Mouse (Mus musculus) kidney, adult 2 months (tissue): ENCODE measurements at regions not wholly inside any gene's neighbourhood (a gene's known extent, or its start where the extent isn't known, plus 50 kb on each side); places are given as distances from the start of the nearest gene placed in this dataset.

ENCODE experiments used
- DNase-seq: peaks from one replicate; pipeline ENCODE4 v3.0.0; 2021
- H3K27ac ChIP-seq: fragments of 200-500 bp; 2 replicates; pipeline ENCODE4 v1.5.1; 2012; ENCODE audit warnings: low read depth, low read length, control low read depth, inconsistent platforms; ENCODE audit not compliant: insufficient read depth
- H3K27me3 ChIP-seq: fragments of 200-500 bp; replicated peaks from 2 replicates; pipeline ENCODE4 v1.6.1; 2012; ENCODE audit warnings: mild to moderate bottlenecking, moderate library complexity, low read length, inconsistent platforms; ENCODE audit not compliant: control insufficient read depth, insufficient read depth
- H3K36me3 ChIP-seq: fragments of 200-500 bp; 2 replicates; pipeline ENCODE4 v1.6.1; 2012; ENCODE audit warnings: mild to moderate bottlenecking, moderate library complexity, low read length, inconsistent platforms; ENCODE audit not compliant: control insufficient read depth, insufficient read depth
- H3K4me1 ChIP-seq: fragments of 200-500 bp; 2 replicates; pipeline ENCODE4 v1.6.1; 2011; ENCODE audit warnings: low read length; ENCODE audit not compliant: control insufficient read depth, insufficient read depth
- H3K4me3 ChIP-seq: fragments of 200-500 bp; 2 replicates; pipeline ENCODE4 v1.5.1; 2011; ENCODE audit warnings: mild to moderate bottlenecking, low read depth, low read length, control low read depth; ENCODE audit not compliant: insufficient read depth
- CTCF ChIP-seq: fragments of 200-500 bp; conservative IDR thresholded peaks from 2 replicates; pipeline ENCODE4 v1.5.1; 2011; ENCODE audit warnings: low read depth, mild to moderate bottlenecking, control low read depth, low read length, moderate library complexity, mixed read lengths; ENCODE audit not compliant: insufficient read depth, insufficient read length
- POLR2A ChIP-seq: fragments of 200-500 bp; IDR thresholded peaks from one replicate; pipeline ENCODE4 v1.6.1; 2011; ENCODE audit warnings: low read depth, low read length, control low read depth
- WGBS: fragments of 180-500 bp; shearing (Covaris S2); methylation state at CpG from one replicate; pipeline ENCODE4 v1.1.7; 2018; 5-methylcytosine and 5-hydroxymethylcytosine counted together

DNA sequence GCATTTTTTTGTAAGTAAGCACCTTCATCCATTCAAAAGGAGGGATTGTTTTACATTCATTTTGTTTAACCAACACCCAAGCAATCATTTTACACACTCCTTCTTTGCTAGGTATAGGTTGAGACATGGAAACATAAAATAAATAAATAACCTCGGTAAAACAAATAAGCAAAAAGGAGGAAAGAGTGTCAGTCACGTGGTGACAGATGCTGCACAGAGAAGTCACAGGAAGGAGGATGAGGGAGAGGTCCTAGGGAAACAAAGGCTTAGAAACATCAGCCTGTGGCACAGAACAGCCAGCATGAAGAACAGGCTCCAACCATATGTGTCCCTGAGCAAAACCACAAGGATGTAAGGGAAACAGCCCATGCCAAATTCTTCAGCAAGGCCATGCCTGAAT lies 113.5 kb upstream of the Cblb start:
- no peaks in the 10 kb centered on the region for H3K36me3 ChIP-seq
- 48% methylated on average over 2 of the region's 2 CpGs for WGBS

GRCm38 (mm10) chr16:51921025-51921424 lies 110.0 kb upstream of the Cblb start:
- no peak overlapping the region for H3K27ac ChIP-seq
- peak; percentile 14 for DNase-seq
- no peaks in the 10 kb centered on the region for H3K36me3 ChIP-seq
- no peaks in the 10 kb centered on the region for H3K4me1 ChIP-seq
- TF ChIP-seq POLR2A (no peak), CTCF (no peak)
- H3K27me3 ChIP-seq = no peaks in the 10 kb centered on the region
- WGBS = 85% methylated on average over 4 of the region's 4 CpGs
- no peak overlapping the region for H3K4me3 ChIP-seq

More for the DNA sequence above, 113.5 kb upstream of the Cblb start:
- no peak overlapping the region for H3K4me3 ChIP-seq
- no peak for DNase-seq
- no peaks in the 10 kb centered on the region for H3K4me1 ChIP-seq
- TF ChIP-seq CTCF (no peak), POLR2A (no peak)
- H3K27me3 ChIP-seq = no peaks in the 10 kb centered on the region
- no peak overlapping the region for H3K27ac ChIP-seq

GRCm38 (mm10) chr16:51922589-51922988 lies 108.4 kb upstream of the Cblb start:
- no peaks in the 10 kb centered on the region for H3K36me3 ChIP-seq
- WGBS = 62% methylated on average over 3 of the region's 3 CpGs
- no peak overlapping the region for H3K27ac ChIP-seq
- no peak for DNase-seq
- no peaks in the 10 kb centered on the region for H3K27me3 ChIP-seq
- H3K4me3 ChIP-seq = no peak overlapping the region
- TF ChIP-seq POLR2A = no peak
- no peak for TF ChIP-seq CTCF
- no peaks in the 10 kb centered on the region for H3K4me1 ChIP-seq

DNA sequence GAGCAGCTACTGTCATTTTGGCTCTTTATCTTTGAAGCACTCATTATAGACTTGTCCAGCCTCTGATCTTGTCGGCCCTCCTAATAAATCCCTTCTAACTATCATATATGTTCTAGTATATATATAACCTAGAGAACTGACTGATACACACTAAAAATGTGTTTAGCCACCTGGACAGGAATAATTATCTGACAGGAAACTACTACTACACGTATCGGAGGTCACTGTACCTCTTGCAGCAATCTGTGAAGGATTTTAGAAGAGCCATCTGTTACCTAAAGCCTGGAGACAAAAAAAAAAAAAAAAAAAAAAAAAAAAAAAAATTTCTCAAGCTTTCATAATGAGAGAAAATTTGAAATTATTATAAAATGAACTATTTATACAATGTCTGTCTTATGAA lies 105.4 kb upstream of the Cblb start:
- no peaks in the 10 kb centered on the region for H3K27me3 ChIP-seq
- no peak for TF ChIP-seq CTCF
- H3K36me3 ChIP-seq = no peaks in the 10 kb centered on the region
- no peak for DNase-seq
- WGBS = 89% methylated on average over 3 of the region's 3 CpGs
- no peaks in the 10 kb centered on the region for H3K4me1 ChIP-seq
- H3K27ac ChIP-seq = no peak overlapping the region
- H3K4me3 ChIP-seq = no peak overlapping the region

DNA sequence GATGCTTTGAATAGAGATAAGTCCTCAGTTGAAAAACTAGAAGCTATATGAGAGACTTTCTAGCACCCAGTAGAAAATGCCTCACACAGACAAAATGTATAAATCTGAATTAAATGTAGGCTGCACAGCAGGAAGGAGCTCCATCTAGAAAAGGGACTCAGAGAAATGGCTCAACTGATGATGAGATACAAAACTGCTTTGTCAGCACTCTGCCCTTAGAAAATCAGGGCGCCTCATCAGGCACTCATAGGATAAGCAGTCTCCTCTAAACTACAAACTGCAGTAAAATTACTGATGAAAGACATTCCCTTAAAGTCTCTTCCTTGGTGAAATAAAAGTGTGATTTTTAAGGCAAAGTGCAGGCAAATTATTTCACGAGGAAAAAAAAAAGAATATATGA lies 97.9 kb upstream of the Cblb start:
- H3K4me1 ChIP-seq = no peaks in the 10 kb centered on the region
- TF ChIP-seq CTCF = no peak
- no peak for TF ChIP-seq POLR2A
- no peak overlapping the region for H3K4me3 ChIP-seq
- DNase-seq = no peak
- no peaks in the 10 kb centered on the region for H3K27me3 ChIP-seq
- H3K27ac ChIP-seq = no peak overlapping the region
- H3K36me3 ChIP-seq = no peaks in the 10 kb centered on the region
- WGBS = 90% methylated on average over 2 of the region's 2 CpGs

DNA sequence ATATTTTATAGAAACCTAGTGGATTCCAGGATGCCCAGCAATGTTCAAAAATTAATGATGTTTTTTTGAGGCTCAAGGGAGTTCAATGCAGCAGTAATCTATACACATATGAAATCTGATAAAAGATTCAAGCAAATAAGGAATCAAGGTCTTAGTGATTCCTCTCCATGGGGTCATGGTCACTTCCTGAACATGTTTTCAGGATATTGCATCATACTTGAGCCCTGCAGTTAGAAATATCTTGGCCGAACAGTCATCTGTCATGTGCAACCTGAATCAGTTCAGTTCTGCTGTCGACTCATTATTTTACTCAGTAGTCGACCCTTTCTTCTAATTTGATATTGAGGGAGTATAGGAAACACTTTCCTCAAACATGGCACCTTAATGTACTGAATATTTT lies 97.1 kb upstream of the Cblb start:
- Histone ChIP-seq H3K27me3 (no peaks in the 10 kb centered on the region), H3K27ac (no peak overlapping the region), H3K4me3 (no peak overlapping the region), H3K4me1 (no peaks in the 10 kb centered on the region), H3K36me3 (no peaks in the 10 kb centered on the region)
- WGBS = 63% methylated on average over 3 of the region's 3 CpGs
- no peak for TF ChIP-seq CTCF
- TF ChIP-seq POLR2A = no peak
- DNase-seq = no peak

GRCm38 (mm10) chr16:51937298-51937697 lies 93.7 kb upstream of the Cblb start:
- Histone ChIP-seq H3K4me1 (no peaks in the 10 kb centered on the region), H3K36me3 (no peaks in the 10 kb centered on the region), H3K27ac (no peak overlapping the region), H3K27me3 (no peaks in the 10 kb centered on the region), H3K4me3 (no peak overlapping the region)
- TF ChIP-seq POLR2A (no peak), CTCF (no peak)
- no peak for DNase-seq
- WGBS = 91% methylated on average over 9 of the region's 9 CpGs

DNA sequence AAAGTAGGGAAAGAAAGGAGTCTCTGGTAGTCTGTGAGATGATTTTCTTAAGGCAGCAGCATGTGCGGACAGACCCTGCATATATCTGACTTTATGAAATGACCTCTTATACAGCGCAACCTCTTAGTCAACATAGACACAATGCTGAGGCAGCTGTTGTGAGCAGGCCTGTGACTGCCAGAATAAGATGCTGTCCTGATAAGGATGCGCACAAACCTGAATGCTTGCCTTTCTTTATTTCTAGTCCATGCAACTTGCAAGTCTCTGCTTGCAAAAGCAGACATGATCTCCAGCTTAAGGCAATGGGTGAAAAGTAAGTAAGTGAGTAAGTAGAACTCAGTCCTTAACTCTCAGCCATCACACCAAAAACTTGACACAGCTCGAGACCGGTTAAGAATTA lies 92.0 kb upstream of the Cblb start:
- Histone ChIP-seq H3K36me3 (no peaks in the 10 kb centered on the region), H3K27ac (no peak overlapping the region), H3K4me1 (peaks cover 2% of the 10 kb centered on the region; the same call in 1 of the 2 replicates), H3K4me3 (no peak overlapping the region), H3K27me3 (no peaks in the 10 kb centered on the region)
- WGBS = 92% methylated on average over 5 of the region's 5 CpGs
- DNase-seq = no peak
- TF ChIP-seq CTCF = no peak
- no peak for TF ChIP-seq POLR2A
